Mouse (Mus musculus) bone marrow, adult 2 months (tissue): ENCODE measurements around the gene Mylk. TPM values are rescaled to one million over a fixed set of nuclear protein-coding genes. Genes with fewer than 3 reads are reported as not detected.

Experiments used
- H3K27ac ChIP-seq: fragments of 200-500 bp; 2 replicates; pipeline ENCODE4 v1.5.1; 2012; ENCODE audit warnings: low read depth, mild to moderate bottlenecking, control low read depth, inconsistent platforms, low read length; ENCODE audit not compliant: control insufficient read depth, poor library complexity, insufficient read depth
- H3K4me1 ChIP-seq: fragments of 200-500 bp; 2 replicates; pipeline ENCODE4 v1.6.1; 2011; ENCODE audit warnings: low read length; ENCODE audit not compliant: control insufficient read depth, insufficient read depth
- H3K4me3 ChIP-seq: fragments of 200-500 bp; replicated peaks from 2 replicates; pipeline ENCODE3; 2011; ENCODE audit warnings: mild to moderate bottlenecking, low read depth, low read length, control low read depth; ENCODE audit not compliant: control insufficient read depth
- CTCF ChIP-seq: fragments of 200-500 bp; IDR thresholded peaks from 2 replicates; pipeline ENCODE4 v1.5.1; 2011; ENCODE audit warnings: low read length, control low read depth; ENCODE audit not compliant: control insufficient read depth, insufficient read depth
- POLR2A ChIP-seq: fragments of 200-500 bp; IDR thresholded peaks from 2 replicates; pipeline ENCODE4 v1.6.1; 2011; ENCODE audit warnings: low read depth, mild to moderate bottlenecking, control low read depth, low read length, borderline replicate concordance; ENCODE audit not compliant: control insufficient read depth
- WGBS: fragments of 180-500 bp; shearing (Covaris S2); methylation state at CpG from one replicate; pipeline ENCODE4 v1.1.7; 2018; 5-methylcytosine and 5-hydroxymethylcytosine counted together
- polyA plus RNA-seq: library from polyadenylated mRNA; stranded (reverse); fragments of >200 nt; gene quantifications from 2 replicates; pipeline ENCODE4 v1.2.4, GENCODE M21; 2011; ENCODE audit warnings: low replicate concordance; ENCODE audit not compliant: missing spikeins, insufficient read depth, insufficient read length

The Mylk gene
- polyA plus RNA-seq, 1 experiment: 22.2 TPM

- WGBS: 77% methylated on average over 1 of the region's 1 CpGs
- H3K27ac ChIP-seq: no peak overlapping the region
- H3K4me1 ChIP-seq: no peaks in the 10 kb centered on the region; the same call in 1 of the 2 replicates
- no peak for TF ChIP-seq CTCF
- TF ChIP-seq POLR2A: no peak
- no peak overlapping the region for H3K4me3 ChIP-seq
Measured at GRCm38 (mm10) chr16:34729371-34729770, 15.6 kb upstream of the Mylk start.

GRCm38 (mm10) chr16:34738656-34739233 is 6.3 kb upstream of the Mylk start:
- TF ChIP-seq CTCF (no peak), POLR2A (no peak)
- no peak overlapping the region for H3K4me3 ChIP-seq
- H3K4me1 ChIP-seq: no peaks in the 10 kb centered on the region; the same call in 1 of the 2 replicates
- no peak overlapping the region for H3K27ac ChIP-seq
- 46% methylated on average over 4 of the region's 4 CpGs for WGBS

GRCm38 (mm10) chr16:34742930-34743329 is 2.1 kb upstream of the Mylk start:
- WGBS: 69% methylated on average over 2 of the region's 2 CpGs
- TF ChIP-seq CTCF: no peak
- TF ChIP-seq POLR2A: no peak
- no peak overlapping the region for H3K27ac ChIP-seq
- no peak overlapping the region for H3K4me3 ChIP-seq
- H3K4me1 ChIP-seq: no peaks in the 10 kb centered on the region; the same call in 1 of the 2 replicates

GRCm38 (mm10) chr16:34748081-34748720 is 3.2 kb downstream of the Mylk start:
- TF ChIP-seq CTCF (no peak), POLR2A (no peak)
- H3K27ac ChIP-seq: no peak overlapping the region
- no peak overlapping the region for H3K4me3 ChIP-seq
- 64% methylated on average over 11 of the region's 11 CpGs for WGBS
- no peaks in the 10 kb centered on the region for H3K4me1 ChIP-seq

- Histone ChIP-seq H3K4me3 (no peak overlapping the region), H3K4me1 (no peaks in the 10 kb centered on the region), H3K27ac (no peak overlapping the region)
- WGBS: 84% methylated on average over 4 of the region's 4 CpGs
- TF ChIP-seq POLR2A: no peak
- TF ChIP-seq CTCF: no peak
Measured at GRCm38 (mm10) chr16:34749536-34749935, 4.5 kb downstream of the Mylk start.

- Histone ChIP-seq H3K27ac (no peak overlapping the region), H3K4me1 (no peaks in the 10 kb centered on the region; the same call in 1 of the 2 replicates), H3K4me3 (no peak overlapping the region)
- WGBS: 78% methylated on average over 3 of the region's 3 CpGs
- TF ChIP-seq POLR2A (no peak), CTCF (no peak)
Measured at GRCm38 (mm10) chr16:34752026-34752425, 7.0 kb downstream of the Mylk start.

- Histone ChIP-seq H3K4me3 (no peak overlapping the region), H3K27ac (no peak overlapping the region), H3K4me1 (no peaks in the 10 kb centered on the region; the same call in 1 of the 2 replicates)
- TF ChIP-seq POLR2A: no peak
- no peak for TF ChIP-seq CTCF
- 26% methylated on average over 3 of the region's 3 CpGs for whole genome bisulfite sequencing
Measured at GRCm38 (mm10) chr16:34752977-34753376, 8.0 kb downstream of the Mylk start.

- WGBS: 64% methylated on average over 7 of the region's 7 CpGs
- Histone ChIP-seq H3K4me1 (no peaks in the 10 kb centered on the region; the same call in 1 of the 2 replicates), H3K27ac (no peak overlapping the region), H3K4me3 (no peak overlapping the region)
- TF ChIP-seq POLR2A (no peak), CTCF (no peak)
Measured at GRCm38 (mm10) chr16:34756991-34757390, 12.0 kb downstream of the Mylk start.
